Mouse (Mus musculus): ENCODE data around the gene Mxd3. TPM values are rescaled to one million over a fixed set of nuclear protein-coding genes. Genes with fewer than 3 reads are reported as not detected.

Mxd3 gene
- polyA plus RNA-seq, 1 experiment from 2014 or later = 22.3 TPM

GRCm38 (mm10) chr13:55296760-55297159, 32.9 kb downstream of the Mxd3 start:
- Histone ChIP-seq H3K4me1 (ENCODE audit: control insufficient read depth in 2 of 2, insufficient read depth in 2 of 2, low read length in 2 of 2) (no peaks in the 10 kb centered on the region), H3K9ac (ENCODE audit: low read length) (no peak overlapping the region), H3K27ac (replicated peaks in 1 of 2; ENCODE audit: control insufficient read depth in 1 of 2, insufficient read depth in 1 of 2, low read depth in 2 of 2, low read length in 2 of 2) (no peak overlapping the region), H3K4me2 (ENCODE audit: low read length) (no peak overlapping the region), H3K9me3 (ENCODE audit: control insufficient read depth, low read length) (no peaks in the 10 kb centered on the region), H3K4me3 (ENCODE audit: control insufficient read depth in 1 of 2, insufficient read depth in 1 of 2, low read depth in 1 of 2, low read length in 2 of 2) (no peak overlapping the region), H3K36me3 (ENCODE audit: control insufficient read depth, insufficient read depth, low read length) (peaks cover 97% of the 10 kb centered on the region), H3K27me3 (ENCODE audit: control insufficient read depth, insufficient read depth, low read length) (no peaks in the 10 kb centered on the region)
- WGBS = 89% methylated on average over 1 of the region's 1 CpGs
- no peak for ATAC-seq (ENCODE audit: insufficient number of reproducible peaks, insufficient read depth, low FRiP score, low read depth)

GRCm38 (mm10) chr13:55288854-55289253, 40.8 kb downstream of the Mxd3 start:
- 76% methylated on average over 3 of the region's 3 CpGs for WGBS
- H3K36me3 ChIP-seq (ENCODE audit: control insufficient read depth, insufficient read depth, low read length) = peaks cover 90% of the 10 kb centered on the region
- H3K4me1 ChIP-seq (ENCODE audit: control insufficient read depth in 2 of 2, insufficient read depth in 2 of 2, low read length in 2 of 2) = no peaks in the 10 kb centered on the region

GRCm38 (mm10) chr13:55277646-55278045, 52.0 kb downstream of the Mxd3 start:
- no peak overlapping the region for H3K4me2 ChIP-seq (ENCODE audit: low read length)
- ATAC-seq (ENCODE audit: insufficient number of reproducible peaks, insufficient read depth, low FRiP score, low read depth) = no peak
- H3K27ac ChIP-seq (replicated peaks in 1 of 2; ENCODE audit: control insufficient read depth in 1 of 2, insufficient read depth in 1 of 2, low read depth in 2 of 2, low read length in 2 of 2) = no peak overlapping the region
- H3K27me3 ChIP-seq (ENCODE audit: control insufficient read depth, insufficient read depth, low read length) = no peaks in the 10 kb centered on the region
- no peaks in the 10 kb centered on the region for H3K4me1 ChIP-seq (ENCODE audit: control insufficient read depth in 2 of 2, insufficient read depth in 2 of 2, low read length in 2 of 2)
- 81% methylated on average over 5 of the region's 5 CpGs for WGBS
- peaks cover 79% of the 10 kb centered on the region for H3K36me3 ChIP-seq (ENCODE audit: control insufficient read depth, insufficient read depth, low read length)
- no peaks in the 10 kb centered on the region for H3K9me3 ChIP-seq (ENCODE audit: control insufficient read depth, low read length)
- no peak overlapping the region for H3K9ac ChIP-seq (ENCODE audit: low read length)
- H3K4me3 ChIP-seq (ENCODE audit: control insufficient read depth in 1 of 2, insufficient read depth in 1 of 2, low read depth in 1 of 2, low read length in 2 of 2) = no peak overlapping the region

More at GRCm38 (mm10) chr13:55288854-55289253, 40.8 kb downstream of the Mxd3 start:
- H3K9me3 ChIP-seq (ENCODE audit: control insufficient read depth, low read length) = no peaks in the 10 kb centered on the region
- H3K9ac ChIP-seq (ENCODE audit: low read length) = no peak overlapping the region
- H3K27ac ChIP-seq (replicated peaks in 1 of 2; ENCODE audit: control insufficient read depth in 1 of 2, insufficient read depth in 1 of 2, low read depth in 2 of 2, low read length in 2 of 2) = no peak overlapping the region
- H3K4me3 ChIP-seq (ENCODE audit: control insufficient read depth in 1 of 2, insufficient read depth in 1 of 2, low read depth in 1 of 2, low read length in 2 of 2) = no peak overlapping the region
- H3K4me2 ChIP-seq (ENCODE audit: low read length) = no peak overlapping the region
- ATAC-seq (ENCODE audit: insufficient number of reproducible peaks, insufficient read depth, low FRiP score, low read depth) = no peak
- H3K27me3 ChIP-seq (ENCODE audit: control insufficient read depth, insufficient read depth, low read length) = no peaks in the 10 kb centered on the region

- Histone ChIP-seq H3K27me3 (ENCODE audit: control insufficient read depth, insufficient read depth, low read length) (no peaks in the 10 kb centered on the region), H3K9me3 (ENCODE audit: control insufficient read depth, low read length) (no peaks in the 10 kb centered on the region), H3K9ac (ENCODE audit: low read length) (no peak overlapping the region), H3K4me1 (ENCODE audit: control insufficient read depth in 2 of 2, insufficient read depth in 2 of 2, low read length in 2 of 2) (no peaks in the 10 kb centered on the region), H3K36me3 (ENCODE audit: control insufficient read depth, insufficient read depth, low read length) (peaks cover 78% of the 10 kb centered on the region), H3K27ac (replicated peaks in 1 of 2; ENCODE audit: control insufficient read depth in 1 of 2, insufficient read depth in 1 of 2, low read depth in 2 of 2, low read length in 2 of 2) (no peak overlapping the region), H3K4me3 (ENCODE audit: control insufficient read depth in 1 of 2, insufficient read depth in 1 of 2, low read depth in 1 of 2, low read length in 2 of 2) (no peak overlapping the region), H3K4me2 (ENCODE audit: low read length) (no peak overlapping the region)
- ATAC-seq (ENCODE audit: insufficient number of reproducible peaks, insufficient read depth, low FRiP score, low read depth) = no peak
- 84% methylated on average over 5 of the region's 5 CpGs for WGBS
These were observed 52.4 kb downstream of the Mxd3 start for GRCm38 (mm10) chr13:55277203-55277602.

Other genes with a start within 250 kb of the Mxd3 start
- gene Uimc1, start 229.5 kb downstream of the Mxd3 start, polyA plus RNA-seq (2014; fragmentation: Nextera tagmentation; extraction: Ambion mirVana) = 19.1 and 19.3 TPM in 2 replicates
- gene Zfp346, start 224.5 kb downstream of the Mxd3 start, polyA plus RNA-seq (2014; fragmentation: Nextera tagmentation; extraction: Ambion mirVana) = 22.3 and 22.8 TPM in 2 replicates
- gene Gm17617, start 196.3 kb downstream of the Mxd3 start, polyA plus RNA-seq (2014; fragmentation: Nextera tagmentation; extraction: Ambion mirVana) = not detected in 2 replicates
- gene Fgfr4, start 177.2 kb downstream of the Mxd3 start, polyA plus RNA-seq (2014; fragmentation: Nextera tagmentation; extraction: Ambion mirVana) = 0.39 and 0.40 TPM in 2 replicates
- 53.5 and 57.3 TPM in 2 replicates for gene Nsd1, start 120.0 kb downstream of the Mxd3 start, polyA plus RNA-seq (2014; fragmentation: Nextera tagmentation; extraction: Ambion mirVana)
- gene Prelid1, start 9.3 kb downstream of the Mxd3 start, polyA plus RNA-seq (2014; fragmentation: Nextera tagmentation; extraction: Ambion mirVana) = 369 and 389 TPM in 2 replicates
- 73.1 and 78.7 TPM in 2 replicates for gene Rab24, start 7.9 kb downstream of the Mxd3 start, polyA plus RNA-seq (2014; fragmentation: Nextera tagmentation; extraction: Ambion mirVana)
- 69.5 and 73.6 TPM in 2 replicates for gene Lman2, start 33.0 kb upstream of the Mxd3 start, polyA plus RNA-seq (2014; fragmentation: Nextera tagmentation; extraction: Ambion mirVana)
- 0.45 and 0.50 TPM in 2 replicates for gene Rgs14, start 39.9 kb upstream of the Mxd3 start, polyA plus RNA-seq (2014; fragmentation: Nextera tagmentation; extraction: Ambion mirVana)
- gene Slc34a1, start 68.4 kb upstream of the Mxd3 start, polyA plus RNA-seq (2014; fragmentation: Nextera tagmentation; extraction: Ambion mirVana) = not detected in 2 replicates
- not detected in 2 replicates for gene Pfn3, start 85.4 kb upstream of the Mxd3 start, polyA plus RNA-seq (2014; fragmentation: Nextera tagmentation; extraction: Ambion mirVana)
- not detected in 2 replicates for gene F12, start 97.0 kb upstream of the Mxd3 start, polyA plus RNA-seq (2014; fragmentation: Nextera tagmentation; extraction: Ambion mirVana)
- 20.6 and 23.6 TPM in 2 replicates for gene Grk6, start 115.2 kb upstream of the Mxd3 start, polyA plus RNA-seq (2014; fragmentation: Nextera tagmentation; extraction: Ambion mirVana)
- 0.24 and 0.30 TPM in 2 replicates for gene Prr7, start 134.4 kb upstream of the Mxd3 start, polyA plus RNA-seq (2014; fragmentation: Nextera tagmentation; extraction: Ambion mirVana)
- gene Dbn1, start 158.3 kb upstream of the Mxd3 start, polyA plus RNA-seq (2014; fragmentation: Nextera tagmentation; extraction: Ambion mirVana) = 51.8 and 53.5 TPM in 2 replicates
- gene Pdlim7, start 183.9 kb upstream of the Mxd3 start, polyA plus RNA-seq (2014; fragmentation: Nextera tagmentation; extraction: Ambion mirVana) = 329 and 370 TPM in 2 replicates
- 1.3 and 1.4 TPM in 2 replicates for gene Dok3, start 199.5 kb upstream of the Mxd3 start, polyA plus RNA-seq (2014; fragmentation: Nextera tagmentation; extraction: Ambion mirVana)
- gene Ddx41, start 206.8 kb upstream of the Mxd3 start, polyA plus RNA-seq (2014; fragmentation: Nextera tagmentation; extraction: Ambion mirVana) = 27.8 and 28.9 TPM in 2 replicates
- gene Fam193b, start 241.3 kb upstream of the Mxd3 start, polyA plus RNA-seq (2014; fragmentation: Nextera tagmentation; extraction: Ambion mirVana) = 16.8 and 19.5 TPM in 2 replicates
- 35.0 and 58.4 TPM in 2 replicates for gene Tmed9, start 243.9 kb upstream of the Mxd3 start, polyA plus RNA-seq (2014; fragmentation: Nextera tagmentation; extraction: Ambion mirVana)